ENCODE assay signal across 13 mouse cellular contexts in genomic region chr2:38014702-38015101, GRCm38 (mm10).
DNase-seq lines count a peak whose midpoint lies in the region; ATAC-seq and TF ChIP-seq lines count a peak whose summit lies in the region.
"Had no signal": no experiment of that assay in that cellular context is flagged by ENCODE, and none has a peak within 500 bp of the region (broad histone marks: within the 10 kb centered on the region; RNA-seq: fewer than 3 reads in every experiment).

No protein-coding gene starts in this region.

- no peak for TF ChIP-seq CTCF in lung, embryonic 14.5 days (IDR thresholded peaks at IDR 0.05; ENCODE audit: low read depth)

- no peak overlapping the region for H3K4me3 ChIP-seq in forebrain, embryonic 11.5 days (ENCODE audit: low read depth, low read length)
- H3K4me3 ChIP-seq in forebrain, embryonic 10.5 days = no peak overlapping the region
- no peak overlapping the region for H3K4me3 ChIP-seq in lung, embryonic 14.5 days (ENCODE audit: low read depth, low read length)
- H3K4me3 ChIP-seq in neural tube, embryonic 14.5 days (ENCODE audit: low read depth, low read length) = no peak overlapping the region
- no peak overlapping the region for H3K4me3 ChIP-seq in forebrain, embryonic 16.5 days (replicated peaks; ENCODE audit: low read length)
- H3K4me3 ChIP-seq: liver, embryonic 12.5 days had no signal

- H3K36me3 ChIP-seq in forebrain, embryonic 11.5 days (ENCODE audit: control insufficient read depth, insufficient read depth, low read length) = no peaks in the 10 kb centered on the region
- H3K36me3 ChIP-seq in forebrain, embryonic 10.5 days (replicated peaks) = no peaks in the 10 kb centered on the region
- H3K36me3 ChIP-seq in lung, embryonic 14.5 days (ENCODE audit: insufficient read depth) = no peaks in the 10 kb centered on the region
- no peaks in the 10 kb centered on the region for H3K36me3 ChIP-seq in neural tube, embryonic 14.5 days (ENCODE audit: control insufficient read depth, insufficient read depth, low read length)
- no peaks in the 10 kb centered on the region for H3K36me3 ChIP-seq in forebrain, embryonic 16.5 days (ENCODE audit: control insufficient read depth, insufficient read depth)
- H3K36me3 ChIP-seq: liver, embryonic 12.5 days had no signal

- H3K4me1 ChIP-seq in forebrain, embryonic 11.5 days (replicated peaks; ENCODE audit: control insufficient read depth, insufficient read depth, low read length) = no peaks in the 10 kb centered on the region; the same call in 1 of the 2 replicates
- H3K4me1 ChIP-seq in forebrain, embryonic 10.5 days = peaks cover 30% of the 10 kb centered on the region
- peaks cover 5% of the 10 kb centered on the region; the same call in 1 of the 2 replicates for H3K4me1 ChIP-seq in lung, embryonic 14.5 days (ENCODE audit: insufficient read depth)
- no peaks in the 10 kb centered on the region; the same call in 1 of the 2 replicates for H3K4me1 ChIP-seq in neural tube, embryonic 14.5 days (ENCODE audit: control insufficient read depth, insufficient read depth, low read length)
- H3K4me1 ChIP-seq in forebrain, embryonic 16.5 days (replicated peaks; ENCODE audit: control insufficient read depth, insufficient read depth, low read length) = peaks cover 14% of the 10 kb centered on the region

- no peak overlapping the region for H3K27ac ChIP-seq in forebrain, embryonic 11.5 days (ENCODE audit: low read depth, low read length)
- H3K27ac ChIP-seq in forebrain, embryonic 10.5 days = no peak overlapping the region
- H3K27ac ChIP-seq in lung, embryonic 14.5 days (ENCODE audit: low read depth) = no peak overlapping the region
- H3K27ac ChIP-seq in neural tube, embryonic 14.5 days (ENCODE audit: low read depth, low read length) = no peak overlapping the region
- peak overlapping the region; percentile 37 for H3K27ac ChIP-seq in forebrain, embryonic 16.5 days (ENCODE audit: low read length)
- H3K27ac ChIP-seq: liver, embryonic 12.5 days had no signal

- no peaks in the 10 kb centered on the region for H3K9me3 ChIP-seq in forebrain, embryonic 11.5 days (ENCODE audit: control insufficient read depth, low read length)
- no peaks in the 10 kb centered on the region for H3K9me3 ChIP-seq in forebrain, embryonic 10.5 days
- H3K9me3 ChIP-seq in lung, embryonic 14.5 days (ENCODE audit: low read depth, low read length) = no peaks in the 10 kb centered on the region
- no peaks in the 10 kb centered on the region for H3K9me3 ChIP-seq in neural tube, embryonic 14.5 days (ENCODE audit: control insufficient read depth, low read length)
- no peaks in the 10 kb centered on the region for H3K9me3 ChIP-seq in forebrain, embryonic 16.5 days (ENCODE audit: control insufficient read depth, low read length)
- H3K9me3 ChIP-seq: liver, embryonic 12.5 days had no signal

- H3K4me2 ChIP-seq in forebrain, embryonic 11.5 days (ENCODE audit: low read depth, low read length, severe bottlenecking) = no peak overlapping the region
- H3K4me2 ChIP-seq in lung, embryonic 14.5 days = no peak overlapping the region
- H3K4me2 ChIP-seq in neural tube, embryonic 14.5 days (ENCODE audit: low read depth, low read length) = no peak overlapping the region
- no peak overlapping the region for H3K4me2 ChIP-seq in forebrain, embryonic 16.5 days (ENCODE audit: low read length)
- H3K4me2 ChIP-seq: liver, embryonic 12.5 days had no signal

- WGBS in forebrain, embryonic 11.5 days = 100% methylated on average over 1 of the region's 1 CpGs
- 96% methylated on average over 1 of the region's 1 CpGs for WGBS in forebrain, embryonic 10.5 days
- 56% methylated on average over 1 of the region's 1 CpGs for WGBS in lung, embryonic 14.5 days
- WGBS in neural tube, embryonic 14.5 days = 84% methylated on average over 1 of the region's 1 CpGs
- 57% methylated on average over 1 of the region's 1 CpGs for WGBS in forebrain, embryonic 16.5 days

- no peaks in the 10 kb centered on the region for H3K27me3 ChIP-seq in forebrain, embryonic 11.5 days (ENCODE audit: control insufficient read depth, insufficient read depth, low read length)
- no peaks in the 10 kb centered on the region for H3K27me3 ChIP-seq in forebrain, embryonic 10.5 days (ENCODE audit: poor library complexity, severe bottlenecking)
- no peaks in the 10 kb centered on the region for H3K27me3 ChIP-seq in lung, embryonic 14.5 days (ENCODE audit: insufficient read depth, low read length)
- H3K27me3 ChIP-seq in neural tube, embryonic 14.5 days (ENCODE audit: control insufficient read depth, insufficient read depth, low read length) = no peaks in the 10 kb centered on the region
- no peaks in the 10 kb centered on the region for H3K27me3 ChIP-seq in forebrain, embryonic 16.5 days (replicated peaks; ENCODE audit: control insufficient read depth, insufficient read depth, low read length)
- H3K27me3 ChIP-seq: liver, embryonic 12.5 days had no signal

- DNase-seq in forebrain, embryonic 11.5 days (ENCODE audit: low spot score) = no peak
- no peak for DNase-seq in forebrain, embryonic 10.5 days (ENCODE audit: extremely low spot score, low spot score)
- DNase-seq in lung, embryonic 14.5 days = peak; percentile 33
- DNase-seq in lung, postnatal 36 days = no peak
- no peak for DNase-seq in neural tube, embryonic 10.5 days (ENCODE audit: extremely low spot score, low spot score)
- DNase-seq in adrenal gland, adult (ENCODE audit: inconsistent age in 2 of 2, low spot score in 1 of 2) = no peak
- DNase-seq: adrenal gland, postnatal 14 days; gastrocnemius, postnatal 14 days; kidney, adult 11 months; right cerebral cortex, adult 18-20 months had no signal

- 0 out of 2 replicates have a peak, but pooled peaks have one; percentile 21 for ATAC-seq in forebrain, embryonic 11.5 days (replicated peaks; ENCODE audit: low FRiP score)
- ATAC-seq in lung, embryonic 14.5 days (ENCODE audit: insufficient read depth) = peak; percentile 17; the same call in 1 of the 2 replicates
- ATAC-seq in neural tube, embryonic 14.5 days (ENCODE audit: low read depth) = peak; percentile 31; the same call in 1 of the 2 replicates
- ATAC-seq in forebrain, embryonic 16.5 days = peak; percentile 57
- ATAC-seq: liver, embryonic 12.5 days had no signal

- H3K9ac ChIP-seq in forebrain, embryonic 11.5 days (ENCODE audit: low read length) = no peak overlapping the region
- H3K9ac ChIP-seq in lung, embryonic 14.5 days = no peak overlapping the region
- H3K9ac ChIP-seq in neural tube, embryonic 14.5 days (replicated peaks; ENCODE audit: low read depth, low read length) = no peak overlapping the region
- no peak overlapping the region for H3K9ac ChIP-seq in forebrain, embryonic 16.5 days (replicated peaks; ENCODE audit: low read depth, low read length)
- H3K9ac ChIP-seq: liver, embryonic 12.5 days had no signal
